Mouse (Mus musculus) liver, embryonic 16.5 days (tissue): ENCODE measurements around the gene Fam25c. TPM values are rescaled to one million over a fixed set of nuclear protein-coding genes. Genes with fewer than 3 reads are reported as not detected.

Experiments used
- ATAC-seq: fragments of 200-750 bp; cut with Nextera tagmentation; 2 replicates; pipeline ENCODE4 v1.8.0; 2017; ENCODE audit warnings: low read depth, mild to moderate bottlenecking, moderate number of reproducible peaks, moderate library complexity
- H3K27ac ChIP-seq: fragments of 300-500 bp; sonication (generic); 2 replicates; pipeline ENCODE4 v1.5.1; 2014; ENCODE audit warnings: mild to moderate bottlenecking, low read length
- H3K27me3 ChIP-seq: fragments of 300-500 bp; sonication (generic); 2 replicates; pipeline ENCODE4 v1.6.1; 2014; ENCODE audit warnings: low read depth, low read length, mixed read lengths; ENCODE audit not compliant: control insufficient read depth, insufficient read depth
- H3K36me3 ChIP-seq: fragments of 300-500 bp; sonication (generic); 2 replicates; pipeline ENCODE4 v1.6.1; 2014; ENCODE audit warnings: mild to moderate bottlenecking; ENCODE audit not compliant: control insufficient read depth, insufficient read depth
- H3K4me1 ChIP-seq: fragments of 300-500 bp; sonication (generic); 2 replicates; pipeline ENCODE4 v1.6.1; 2014; ENCODE audit warnings: low read depth, low read length, mixed read lengths; ENCODE audit not compliant: control insufficient read depth
- H3K4me2 ChIP-seq: fragments of 300-500 bp; sonication (generic); 2 replicates; pipeline ENCODE4 v1.6.1; 2014; ENCODE audit warnings: low read depth, low read length, mixed read lengths
- H3K4me3 ChIP-seq: fragments of 300-500 bp; sonication (generic); 2 replicates; pipeline ENCODE4 v1.5.1; 2014; ENCODE audit warnings: low read depth, mild to moderate bottlenecking, low read length
- H3K9ac ChIP-seq: fragments of 300-500 bp; sonication (generic); 2 replicates; pipeline ENCODE4 v1.6.1; 2014; ENCODE audit warnings: low read depth, low read length
- H3K9me3 ChIP-seq: fragments of 300-500 bp; sonication (generic); replicated peaks from 2 replicates; pipeline ENCODE4 v1.6.1; 2016; ENCODE audit warnings: low read length; ENCODE audit not compliant: control insufficient read depth
- WGBS: fragments of 180-500 bp; shearing (Covaris S2); extraction: QIAGEN DNeasy Blood & Tissue Kit; methylation state at CpG from one replicate; pipeline ENCODE4 v1.1.7; 2014; ENCODE audit not compliant: insufficient replicate concordance; 5-methylcytosine and 5-hydroxymethylcytosine counted together
- polyA plus RNA-seq: library from polyadenylated mRNA; unstranded; fragments of >200 nt; fragmentation: Nextera tagmentation; extraction: Ambion mirVana; gene quantifications from 2 replicates; pipeline ENCODE4 v1.2.1, GENCODE M21; 2015

The Fam25c gene
- polyA plus RNA-seq: 0.35 and 0.57 TPM in 2 replicates

DNA sequence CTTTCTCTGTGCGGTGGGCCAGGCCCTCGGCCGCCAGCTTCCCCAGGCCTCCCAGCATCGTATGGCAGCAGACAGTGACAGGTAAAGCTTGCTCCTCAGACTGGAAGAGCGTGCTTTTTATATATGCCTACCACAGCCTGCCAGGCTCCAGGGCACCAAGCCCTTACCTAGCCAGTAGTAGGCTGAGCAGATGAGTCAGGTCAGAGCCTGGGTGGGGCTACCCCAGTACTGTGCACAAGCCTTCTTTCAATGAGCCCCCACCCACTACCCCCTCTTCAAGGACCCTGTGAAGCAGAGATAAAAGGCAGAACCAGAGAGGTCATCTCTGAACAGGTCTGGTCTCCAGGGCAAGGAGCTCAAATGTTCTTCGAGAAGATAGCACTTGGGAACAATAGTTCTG is at the start of gene Fam25c:
Gene Fam25c, minus strand, starts transcription at position 133 of the 400 bp plus-strand sequence.
- no peak within 1 kb of the TSS for H3K4me3 ChIP-seq
- H3K9ac ChIP-seq: no peak within 1 kb of the TSS
- no peak within 1 kb of the TSS for H3K27ac ChIP-seq

DNA sequence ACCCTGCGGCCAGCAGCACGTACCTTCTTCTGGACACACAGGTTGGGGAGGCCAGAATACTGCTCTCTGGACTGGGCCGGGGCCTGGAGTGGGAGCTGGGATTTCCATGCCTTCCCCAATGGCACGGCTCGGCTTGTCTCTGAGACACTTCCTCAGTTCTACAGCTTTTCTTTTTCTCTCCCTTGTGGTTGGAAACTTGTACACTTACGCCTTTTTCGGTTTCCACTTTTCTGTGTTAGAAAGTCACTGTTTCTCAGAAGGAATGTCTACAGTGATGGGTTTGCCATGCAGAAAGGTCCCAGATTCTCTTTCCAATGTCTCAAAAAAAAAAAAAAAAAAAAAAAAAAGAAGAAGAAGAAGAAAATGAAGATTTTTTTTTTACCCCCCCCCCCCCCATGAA is 48.2 kb upstream of the Fam25c start:
- WGBS: 70% methylated on average over 7 of the region's 7 CpGs

More for the DNA sequence above, at the start of gene Fam25c:
- Histone ChIP-seq H3K27me3 (no peaks in the 10 kb centered on the region), H3K4me2 (no peak within 1 kb of the TSS), H3K36me3 (no peaks in the 10 kb centered on the region), H3K9me3 (no peaks in the 10 kb centered on the region), H3K4me1 (no peaks in the 10 kb centered on the region; the same call in none of the 2 replicates)
- ATAC-seq: no peak
- WGBS: 49% methylated on average over 6 of the region's 6 CpGs

DNA sequence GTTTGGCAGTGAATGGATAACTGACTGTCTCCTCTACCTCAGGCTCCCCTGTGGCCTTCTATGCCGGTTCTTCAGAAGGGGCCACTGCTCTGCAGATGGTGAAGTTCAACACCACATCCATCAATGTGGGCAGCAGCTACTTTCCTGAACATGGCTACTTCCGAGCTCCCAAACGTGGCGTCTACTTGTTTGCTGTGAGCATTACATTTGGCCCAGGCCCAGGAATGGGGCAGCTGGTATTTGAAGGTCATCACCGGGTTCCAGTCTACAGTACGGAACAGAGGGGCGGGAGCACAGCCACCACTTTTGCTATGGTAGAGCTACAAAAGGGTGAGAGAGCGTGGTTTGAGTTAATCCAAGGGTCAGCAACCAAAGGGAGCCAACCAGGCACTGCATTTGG is 47.6 kb upstream of the Fam25c start:
- H3K36me3 ChIP-seq: no peaks in the 10 kb centered on the region
- H3K4me2 ChIP-seq: no peak overlapping the region
- H3K9me3 ChIP-seq: no peaks in the 10 kb centered on the region
- H3K4me3 ChIP-seq: no peak overlapping the region
- H3K9ac ChIP-seq: no peak overlapping the region
- no peaks in the 10 kb centered on the region for H3K27me3 ChIP-seq
- ATAC-seq: peak; percentile 53; the same call in 1 of the 2 replicates
- no peaks in the 10 kb centered on the region for H3K4me1 ChIP-seq
- H3K27ac ChIP-seq: no peak overlapping the region
- WGBS: 55% methylated on average over 8 of the region's 8 CpGs

More for the DNA sequence above, 48.2 kb upstream of the Fam25c start:
- H3K9ac ChIP-seq: no peak overlapping the region
- H3K4me1 ChIP-seq: no peaks in the 10 kb centered on the region
- no peak overlapping the region for H3K4me2 ChIP-seq
- H3K9me3 ChIP-seq: no peaks in the 10 kb centered on the region
- no peak overlapping the region for H3K27ac ChIP-seq
- no peak overlapping the region for H3K4me3 ChIP-seq
- no peak for ATAC-seq
- H3K36me3 ChIP-seq: no peaks in the 10 kb centered on the region
- no peaks in the 10 kb centered on the region for H3K27me3 ChIP-seq

DNA sequence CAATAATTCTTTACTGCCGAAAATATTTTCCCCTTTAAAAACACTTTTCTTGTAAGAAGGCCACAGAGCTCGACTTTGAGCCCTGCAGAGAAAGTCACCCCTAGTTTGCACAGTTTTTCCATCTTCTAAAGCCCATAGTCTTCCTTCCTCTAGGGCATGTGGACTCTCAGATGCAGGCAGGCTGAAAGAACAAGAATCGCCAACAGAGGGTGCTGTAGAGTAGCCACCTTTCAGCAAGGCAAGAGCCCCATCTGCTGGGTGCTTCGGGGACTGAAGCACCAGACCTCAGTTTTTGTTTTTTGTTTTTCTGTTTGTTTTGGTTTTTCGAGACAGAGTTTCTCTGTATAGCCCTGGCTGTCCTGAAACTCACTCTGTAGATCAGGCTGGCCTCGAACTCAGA is 45.9 kb upstream of the Fam25c start:
- Histone ChIP-seq H3K4me1 (no peaks in the 10 kb centered on the region), H3K36me3 (no peaks in the 10 kb centered on the region), H3K9me3 (no peaks in the 10 kb centered on the region), H3K9ac (no peak overlapping the region), H3K27ac (no peak overlapping the region), H3K27me3 (no peaks in the 10 kb centered on the region), H3K4me3 (no peak overlapping the region), H3K4me2 (no peak overlapping the region)
- WGBS: 24% methylated on average over 6 of the region's 6 CpGs
- no peak for ATAC-seq

DNA sequence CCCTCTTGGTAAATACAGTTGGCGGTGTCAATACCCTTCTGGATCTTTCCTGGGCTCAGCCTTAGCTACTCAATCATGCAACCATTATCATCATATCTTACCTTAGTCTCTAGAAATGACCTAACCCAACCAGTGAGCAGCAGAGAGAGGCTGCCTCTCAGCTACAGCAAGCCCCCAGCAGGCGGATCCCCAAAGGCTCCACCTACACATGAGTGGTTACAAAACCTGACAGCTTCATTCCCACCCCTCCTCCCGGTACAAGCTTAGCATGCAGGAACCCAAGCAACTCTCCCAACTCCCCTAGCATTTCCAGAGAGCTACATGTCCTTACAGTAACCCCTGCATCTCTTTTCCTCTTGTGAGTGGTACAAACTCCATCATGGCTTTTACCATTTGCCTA is 44.8 kb upstream of the Fam25c start:
- ATAC-seq: no peak
- no peaks in the 10 kb centered on the region for H3K36me3 ChIP-seq
- WGBS: 65% methylated on average over 3 of the region's 3 CpGs
- H3K27ac ChIP-seq: no peak overlapping the region
- no peaks in the 10 kb centered on the region for H3K9me3 ChIP-seq
- H3K4me3 ChIP-seq: no peak overlapping the region
- H3K4me2 ChIP-seq: no peak overlapping the region
- no peak overlapping the region for H3K9ac ChIP-seq
- no peaks in the 10 kb centered on the region for H3K27me3 ChIP-seq
- H3K4me1 ChIP-seq: no peaks in the 10 kb centered on the region

DNA sequence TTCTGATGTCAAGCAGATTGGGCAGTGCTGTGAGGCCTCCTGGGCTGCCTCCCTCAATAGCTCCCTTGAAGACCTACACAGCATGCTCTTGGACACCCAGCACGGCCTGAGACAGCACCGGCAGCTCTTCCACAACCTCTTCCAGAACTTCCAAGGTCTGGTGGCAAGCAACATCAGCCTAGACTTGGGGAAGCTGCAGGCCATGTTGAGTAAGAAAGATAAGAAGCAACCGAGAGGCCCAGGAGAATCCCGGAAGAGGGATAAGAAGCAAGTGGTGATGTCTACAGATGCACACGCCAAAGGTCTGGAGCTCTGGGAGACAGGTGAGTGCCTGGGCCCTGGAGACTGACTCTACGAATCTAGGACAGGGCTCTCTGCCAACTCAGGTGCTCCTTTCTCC is 44.1 kb upstream of the Fam25c start:
- H3K4me1 ChIP-seq: no peaks in the 10 kb centered on the region
- 73% methylated on average over 6 of the region's 6 CpGs for WGBS
- H3K27me3 ChIP-seq: no peaks in the 10 kb centered on the region
- no peak overlapping the region for H3K9ac ChIP-seq
- H3K4me2 ChIP-seq: no peak overlapping the region
- no peak overlapping the region for H3K4me3 ChIP-seq
- H3K36me3 ChIP-seq: no peaks in the 10 kb centered on the region
- no peak for ATAC-seq
- H3K9me3 ChIP-seq: no peaks in the 10 kb centered on the region
- H3K27ac ChIP-seq: no peak overlapping the region

DNA sequence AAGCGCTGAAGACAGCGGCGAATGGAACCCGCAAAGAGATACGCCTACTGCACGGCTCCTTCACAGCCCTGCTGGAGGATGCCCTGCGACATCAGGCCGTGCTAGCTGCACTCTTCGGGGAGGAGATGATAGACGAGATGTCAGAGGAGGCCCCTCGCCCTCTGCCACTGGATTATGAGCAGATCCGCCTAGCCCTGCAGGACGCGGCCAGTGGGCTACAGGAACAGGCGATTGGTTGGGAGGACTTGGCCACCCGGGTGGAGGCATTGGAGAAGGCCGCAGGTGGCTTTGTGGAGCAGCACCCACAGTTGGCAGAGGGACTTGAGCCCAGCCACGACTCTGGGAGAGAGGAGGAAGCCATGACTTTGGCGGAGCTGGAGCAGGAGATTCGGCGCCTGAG is 43.7 kb upstream of the Fam25c start:
- Histone ChIP-seq H3K9ac (no peak overlapping the region), H3K9me3 (no peaks in the 10 kb centered on the region), H3K27ac (no peak overlapping the region), H3K4me1 (no peaks in the 10 kb centered on the region), H3K4me3 (no peak overlapping the region), H3K4me2 (no peak overlapping the region), H3K27me3 (no peaks in the 10 kb centered on the region), H3K36me3 (no peaks in the 10 kb centered on the region)
- WGBS: 78% methylated on average over 21 of the region's 21 CpGs
- ATAC-seq: no peak

DNA sequence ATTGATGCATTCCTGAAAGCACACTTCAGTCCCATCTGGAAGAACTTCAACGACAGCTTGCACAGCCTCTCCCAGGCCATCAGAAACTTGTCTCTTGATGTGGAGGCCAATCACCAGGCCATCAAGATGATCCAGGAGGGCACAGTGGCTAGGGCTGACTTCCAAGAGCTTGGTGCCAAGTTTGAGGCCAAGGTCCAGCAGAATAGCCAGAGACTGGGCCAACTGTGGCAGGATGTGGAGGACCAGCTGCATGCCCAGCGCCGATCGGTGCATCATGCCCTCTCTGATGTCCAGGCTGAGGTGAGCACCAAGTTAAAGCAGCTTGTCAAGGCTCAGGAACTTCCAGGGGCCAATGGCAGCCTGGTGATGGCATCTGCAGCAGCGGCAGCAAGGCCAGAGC is 42.6 kb upstream of the Fam25c start:
- WGBS: 72% methylated on average over 5 of the region's 5 CpGs
- Histone ChIP-seq H3K9ac (no peak overlapping the region), H3K4me1 (no peaks in the 10 kb centered on the region), H3K4me3 (no peak overlapping the region), H3K9me3 (no peaks in the 10 kb centered on the region), H3K36me3 (no peaks in the 10 kb centered on the region), H3K4me2 (no peak overlapping the region), H3K27me3 (no peaks in the 10 kb centered on the region), H3K27ac (no peak overlapping the region)
- no peak for ATAC-seq

DNA sequence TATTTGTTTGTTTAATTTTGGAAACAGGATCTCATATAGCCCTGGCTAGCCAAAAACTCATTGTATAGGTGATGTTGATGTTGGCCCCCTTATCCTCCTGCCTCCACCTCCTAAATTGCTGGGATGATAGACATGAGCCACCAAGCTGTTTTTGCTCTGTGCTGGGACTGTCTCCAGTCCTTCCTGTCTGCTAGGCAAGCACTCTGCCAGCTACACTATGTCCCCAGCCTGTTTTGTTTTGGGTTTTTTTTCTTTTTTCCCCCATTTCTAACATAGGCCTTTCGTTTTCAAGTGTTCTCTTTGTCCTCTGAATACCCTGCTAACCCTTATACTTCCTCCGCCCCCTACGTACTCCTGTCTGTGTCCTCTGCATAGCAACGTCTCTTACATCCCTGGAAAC is 38.1 kb upstream of the Fam25c start:
- Histone ChIP-seq H3K4me1 (no peaks in the 10 kb centered on the region), H3K4me3 (no peak overlapping the region), H3K36me3 (no peaks in the 10 kb centered on the region), H3K4me2 (no peak overlapping the region), H3K27me3 (no peaks in the 10 kb centered on the region), H3K9me3 (no peaks in the 10 kb centered on the region), H3K9ac (no peak overlapping the region), H3K27ac (no peak overlapping the region)
- ATAC-seq: no peak
- WGBS: 57% methylated on average over 4 of the region's 4 CpGs
